Mouse (Mus musculus) lung, embryonic 16.5 days (tissue): ENCODE measurements around the gene Rhox3g. TPM values are rescaled to one million over a fixed set of nuclear protein-coding genes. Genes with fewer than 3 reads are reported as not detected.
"Not testable (repeated sequence)": the region's sequence is repeated elsewhere in the genome, so short reads cannot be mapped to it uniquely, and the experiment has no call there.

Experiments used
- ATAC-seq: fragments of 200-750 bp; cut with Nextera tagmentation; 2 replicates; pipeline ENCODE4 v1.8.0; 2017; ENCODE audit warnings: low read depth, mild to moderate bottlenecking, moderate library complexity
- H3K27ac ChIP-seq: fragments of 300-500 bp; sonication (generic); 2 replicates; pipeline ENCODE4 v1.5.1; 2014; ENCODE audit warnings: mild to moderate bottlenecking, control low read depth, low read length
- H3K27me3 ChIP-seq: fragments of 300-500 bp; sonication (generic); 2 replicates; pipeline ENCODE4 v1.6.1; 2014; ENCODE audit warnings: low read depth, low read length, mixed read lengths; ENCODE audit not compliant: control insufficient read depth, insufficient read depth
- H3K36me3 ChIP-seq: fragments of 300-500 bp; sonication (generic); 2 replicates; pipeline ENCODE4 v1.6.1; 2014; ENCODE audit warnings: low read length; ENCODE audit not compliant: control insufficient read depth, insufficient read depth
- H3K4me1 ChIP-seq: fragments of 300-500 bp; sonication (generic); replicated peaks from 2 replicates; pipeline ENCODE4 v1.6.1; 2014; ENCODE audit warnings: low read length, mixed read lengths; ENCODE audit not compliant: control insufficient read depth, insufficient read depth
- H3K4me2 ChIP-seq: fragments of 300-500 bp; sonication (generic); 2 replicates; pipeline ENCODE4 v1.6.1; 2014; ENCODE audit warnings: low read depth, low read length, control low read depth
- H3K4me3 ChIP-seq: fragments of 300-500 bp; sonication (generic); 2 replicates; pipeline ENCODE4 v1.5.1; 2014; ENCODE audit warnings: mild to moderate bottlenecking, low read length, control low read depth
- H3K9ac ChIP-seq: fragments of 300-500 bp; sonication (generic); 2 replicates; pipeline ENCODE4 v1.6.1; 2014; ENCODE audit warnings: low read length, control low read depth
- H3K9me3 ChIP-seq: fragments of 300-500 bp; sonication (generic); 2 replicates; pipeline ENCODE4 v1.6.1; 2016; ENCODE audit warnings: low read length; ENCODE audit not compliant: control insufficient read depth
- WGBS: fragments of 180-500 bp; shearing (Covaris S2); extraction: QIAGEN DNeasy Blood & Tissue Kit; methylation state at CpG from one replicate; pipeline ENCODE4 v1.1.7; 2014; 5-methylcytosine and 5-hydroxymethylcytosine counted together
- polyA plus RNA-seq: library from polyadenylated mRNA; unstranded; fragments of >200 nt; fragmentation: Nextera tagmentation; extraction: Ambion mirVana; gene quantifications from 2 replicates; pipeline ENCODE4 v1.2.1, GENCODE M21; 2015

Rhox3g gene
- polyA plus RNA-seq: not detected in 2 replicates

DNA sequence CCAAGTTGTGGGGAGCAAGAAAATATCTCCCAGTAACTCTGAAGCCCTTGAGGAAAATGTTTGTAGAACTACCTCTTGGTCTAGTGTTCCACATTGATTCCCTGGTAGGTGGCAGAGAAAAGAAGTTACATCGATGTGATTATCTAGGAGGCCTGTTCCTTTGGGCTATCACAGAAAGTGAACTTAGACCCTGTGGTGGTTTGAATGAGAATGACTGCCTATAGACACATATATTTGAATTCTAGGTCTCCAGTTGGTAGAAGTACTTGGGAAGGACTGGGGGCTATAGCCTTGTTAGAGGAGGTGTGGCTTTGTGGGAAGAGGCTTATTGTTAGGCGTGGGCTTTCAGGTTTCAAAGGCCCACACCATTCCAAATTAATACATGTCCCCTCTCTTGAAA lies at the start of gene Rhox3g:
Gene Rhox3g (minus strand): TSS at position 101 of the 400 bp plus-strand sequence.
- H3K4me3 ChIP-seq, H3K27me3 ChIP-seq, H3K27ac ChIP-seq, H3K36me3 ChIP-seq, H3K9me3 ChIP-seq, ATAC-seq, H3K4me2 ChIP-seq, H3K9ac ChIP-seq, H3K4me1 ChIP-seq: not testable (repeated sequence)
- WGBS: 80% methylated on average over 2 of the region's 2 CpGs

DNA sequence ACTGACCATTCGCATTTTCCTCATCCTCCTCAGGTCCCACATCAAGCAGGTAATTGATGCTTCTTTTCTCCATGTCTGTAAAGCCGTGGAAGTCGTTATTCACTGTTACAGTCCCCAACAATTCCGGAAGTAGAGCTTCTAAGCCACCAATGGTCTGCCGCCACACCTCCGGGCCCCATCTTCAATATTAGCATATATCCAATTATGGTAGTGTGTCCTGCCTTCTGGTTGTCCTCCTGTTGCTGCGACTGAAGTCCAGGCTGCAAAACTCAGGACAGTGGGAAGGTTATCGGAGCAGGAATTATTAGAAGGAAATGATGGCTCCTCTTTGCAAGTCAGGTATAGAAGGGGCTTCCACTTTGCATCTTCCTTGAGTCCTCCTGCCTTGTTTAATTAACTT lies 44.8 kb upstream of the Rhox3g start, which contains the start of gene Rhox2h:
Gene Rhox2h (minus strand): TSS at position 101 of the 400 bp plus-strand sequence.
- not testable (repeated sequence) for H3K4me3 ChIP-seq, H3K4me1 ChIP-seq, H3K9ac ChIP-seq, ATAC-seq, H3K27ac ChIP-seq, H3K27me3 ChIP-seq, H3K9me3 ChIP-seq, H3K4me2 ChIP-seq, H3K36me3 ChIP-seq
- WGBS: 90% methylated on average over 8 of the region's 8 CpGs

DNA sequence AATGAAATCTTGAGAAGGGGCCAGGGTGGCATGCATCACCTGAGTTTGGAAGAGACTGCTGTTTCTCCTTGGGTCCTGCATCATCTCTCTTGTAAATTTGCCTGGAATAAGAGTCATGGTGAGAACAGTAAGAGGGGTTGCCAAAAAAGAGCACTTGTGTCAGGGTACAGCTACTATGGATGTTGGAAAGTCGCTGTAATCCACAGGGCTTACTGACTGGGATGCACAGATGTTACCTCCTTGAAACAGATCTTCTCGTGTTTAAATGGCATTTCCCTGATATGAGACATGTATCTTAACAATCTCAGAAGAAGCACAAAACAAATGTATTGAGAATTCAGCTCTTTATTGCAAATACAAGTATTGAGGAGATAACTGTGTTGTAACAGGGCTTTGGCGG lies 40.3 kb upstream of the Rhox3g start, which contains the start of gene Rhox3h:
Gene Rhox3h (minus strand): TSS at position 101 of the 400 bp plus-strand sequence.
- not testable (repeated sequence) for H3K4me1 ChIP-seq, H3K36me3 ChIP-seq, ATAC-seq, H3K9me3 ChIP-seq, H3K9ac ChIP-seq, H3K27ac ChIP-seq, H3K4me3 ChIP-seq, H3K4me2 ChIP-seq, H3K27me3 ChIP-seq
- WGBS: 83% methylated on average over 1 of the region's 3 CpGs

DNA sequence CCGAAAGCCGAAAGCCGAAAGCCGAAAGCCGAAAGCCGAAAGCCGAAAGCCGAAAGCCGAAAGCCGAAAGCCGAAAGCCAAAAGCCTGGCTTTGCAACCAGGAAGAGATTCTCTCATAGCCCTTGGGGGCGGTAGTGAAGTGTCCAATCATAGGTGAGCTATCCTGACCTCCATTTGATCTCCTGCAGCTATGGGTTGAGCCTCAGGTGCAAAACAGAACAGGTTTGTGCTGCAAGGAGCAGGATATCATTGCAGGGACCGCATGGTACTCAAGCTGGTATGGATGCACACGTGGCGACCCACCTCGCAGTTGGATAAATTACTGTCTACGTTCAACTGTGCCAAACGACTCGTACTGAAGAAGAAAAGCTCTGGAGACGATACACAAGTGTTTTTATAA lies 22.8 kb upstream of the Rhox3g start, which contains the start of gene Rhox4g:
Gene Rhox4g (minus strand): TSS at position 101 of the 400 bp plus-strand sequence.
- H3K4me2 ChIP-seq, H3K9ac ChIP-seq: not testable (repeated sequence)

DNA sequence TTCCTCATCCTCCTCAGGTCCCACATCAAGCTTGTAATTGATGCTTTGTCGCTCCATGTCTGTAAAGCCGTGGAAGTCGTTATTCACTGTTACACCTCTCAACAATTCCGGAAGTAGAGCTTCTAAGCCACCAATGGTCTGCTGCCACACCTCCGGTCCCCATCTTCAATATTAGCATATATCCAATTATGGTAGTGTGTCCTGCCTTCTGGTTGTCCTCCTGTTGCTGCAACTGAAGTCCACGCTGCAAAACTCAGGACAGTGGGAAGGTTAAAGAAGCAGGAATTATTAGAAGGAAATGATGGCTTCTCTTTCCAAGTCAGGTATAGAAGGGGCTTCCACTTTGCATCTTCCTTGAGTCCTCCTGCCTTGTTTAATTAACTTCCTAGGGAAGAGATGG lies 15.0 kb upstream of the Rhox3g start, which contains the start of gene Rhox2g:
Gene Rhox2g (minus strand): TSS at position 101 of the 400 bp plus-strand sequence.
- not testable (repeated sequence) for H3K9ac ChIP-seq, H3K4me1 ChIP-seq, H3K4me2 ChIP-seq, H3K36me3 ChIP-seq, H3K27me3 ChIP-seq, H3K27ac ChIP-seq, H3K9me3 ChIP-seq, ATAC-seq, H3K4me3 ChIP-seq
- 90% methylated on average over 6 of the region's 6 CpGs for WGBS

More for the DNA sequence above, 22.8 kb upstream of the Rhox3g start, which contains the start of gene Rhox4g:
- H3K27me3 ChIP-seq, H3K4me1 ChIP-seq, H3K4me3 ChIP-seq, H3K27ac ChIP-seq, H3K36me3 ChIP-seq, ATAC-seq, H3K9me3 ChIP-seq: not testable (repeated sequence)
- 86% methylated on average over 16 of the region's 20 CpGs for WGBS

DNA sequence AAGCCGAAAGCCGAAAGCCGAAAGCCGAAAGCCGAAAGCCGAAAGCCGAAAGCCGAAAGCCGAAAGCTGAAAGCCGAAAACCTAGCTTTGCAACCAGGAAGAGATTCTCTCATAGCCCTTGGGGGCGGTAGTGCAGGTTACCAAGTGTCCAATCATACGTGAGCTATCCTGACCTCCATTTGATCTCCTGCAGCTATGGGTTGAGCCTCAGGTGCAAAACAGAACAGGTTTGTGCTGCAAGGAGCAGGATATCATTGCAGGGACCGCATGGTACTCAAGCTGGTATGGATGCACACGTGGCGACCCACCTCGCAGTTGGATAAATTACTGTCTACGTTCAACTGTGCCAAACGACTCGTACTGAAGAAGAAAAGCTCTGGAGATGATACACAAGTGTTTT lies 20.8 kb downstream of the Rhox3g start, which contains the start of gene Rhox4f:
Gene Rhox4f (minus strand): TSS at position 101 of the 400 bp plus-strand sequence.
- H3K4me3 ChIP-seq, H3K4me2 ChIP-seq, H3K27me3 ChIP-seq, H3K36me3 ChIP-seq, H3K4me1 ChIP-seq, H3K9ac ChIP-seq, H3K9me3 ChIP-seq, H3K27ac ChIP-seq, ATAC-seq: not testable (repeated sequence)
- WGBS: 96% methylated on average over 15 of the region's 19 CpGs

DNA sequence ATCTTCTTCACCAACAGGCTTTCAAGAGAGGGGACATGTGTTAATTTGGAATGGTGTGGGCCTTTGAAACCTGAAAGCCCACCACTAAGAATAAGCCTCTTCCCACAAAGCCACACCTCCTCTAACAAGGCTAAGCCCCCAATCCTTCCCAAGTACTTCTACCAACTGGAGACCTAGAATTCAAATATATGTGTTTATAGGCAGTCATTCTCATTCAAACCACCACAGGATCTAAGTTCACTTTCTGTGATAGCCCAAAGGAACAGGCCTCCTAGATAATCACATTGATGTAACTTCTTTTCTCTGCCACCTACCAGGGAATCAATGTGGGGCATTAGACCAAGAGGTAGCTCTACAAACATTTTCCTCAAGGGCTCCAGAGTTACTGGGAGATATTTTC lies 47.7 kb downstream of the Rhox3g start, which contains the start of gene Rhox3f:
Gene Rhox3f (plus strand): TSS at position 301 of the 400 bp plus-strand sequence.
- not testable (repeated sequence) for H3K4me3 ChIP-seq, H3K27ac ChIP-seq, H3K9ac ChIP-seq, H3K27me3 ChIP-seq, H3K4me2 ChIP-seq, ATAC-seq, H3K4me1 ChIP-seq, H3K36me3 ChIP-seq, H3K9me3 ChIP-seq

Other genes starting within 250 kb of the Rhox3g start
- not detected in 2 replicates for gene Rhox3a2, start 248.6 kb downstream of the Rhox3g start, polyA plus RNA-seq
- gene Rhox4a2, start 237.8 kb downstream of the Rhox3g start, polyA plus RNA-seq: 0.28 and 0.47 TPM in 2 replicates
- not detected in 2 replicates for gene Rhox2b, start 216.5 kb downstream of the Rhox3g start, polyA plus RNA-seq
- gene Rhox4b, start 196.1 kb downstream of the Rhox3g start, polyA plus RNA-seq: 0.30 TPM in 1 of 2 replicates, not detected in the other
- not detected in 2 replicates for gene Rhox2c, start 174.9 kb downstream of the Rhox3g start, polyA plus RNA-seq
- not detected in 2 replicates for gene Rhox3c, start 170.0 kb downstream of the Rhox3g start, polyA plus RNA-seq
- not detected in 2 replicates for gene Rhox4c, start 148.3 kb downstream of the Rhox3g start, polyA plus RNA-seq
- gene Rhox2d, start 135.2 kb downstream of the Rhox3g start, polyA plus RNA-seq: not detected in 2 replicates
- gene Rhox4d, start 114.3 kb downstream of the Rhox3g start, polyA plus RNA-seq: not detected in 2 replicates
- gene Rhox2e, start 98.2 kb downstream of the Rhox3g start, polyA plus RNA-seq: not detected in 2 replicates
- gene Rhox3e, start 86.6 kb downstream of the Rhox3g start, polyA plus RNA-seq: not detected in 2 replicates
- gene Rhox4e, start 71.2 kb downstream of the Rhox3g start, polyA plus RNA-seq: not detected in 2 replicates
- gene Rhox2f, start 57.2 kb downstream of the Rhox3g start, polyA plus RNA-seq: not detected in 2 replicates
- gene Rhox3f, start 47.6 kb downstream of the Rhox3g start, polyA plus RNA-seq: not detected in 2 replicates
- not detected in 2 replicates for gene Rhox4f, start 20.9 kb downstream of the Rhox3g start, polyA plus RNA-seq
- not detected in 2 replicates for gene Rhox2g, start 14.9 kb upstream of the Rhox3g start, polyA plus RNA-seq
- not detected in 2 replicates for gene Rhox4g, start 22.7 kb upstream of the Rhox3g start, polyA plus RNA-seq
- gene Rhox3h, start 40.2 kb upstream of the Rhox3g start, polyA plus RNA-seq: not detected in 2 replicates
- gene Rhox2h, start 44.7 kb upstream of the Rhox3g start, polyA plus RNA-seq: not detected in 2 replicates
- 3.1 and 3.2 TPM in 2 replicates for gene Rhox5, start 176.2 kb upstream of the Rhox3g start, polyA plus RNA-seq
- gene Rhox6, start 198.3 kb upstream of the Rhox3g start, polyA plus RNA-seq: not detected in 2 replicates
- gene Rhox7a, start 203.1 kb upstream of the Rhox3g start, polyA plus RNA-seq: not detected in 2 replicates